Mouse (Mus musculus): ENCODE data around the gene Ggt1. TPM values are rescaled to one million over a fixed set of nuclear protein-coding genes. Genes with fewer than 3 reads are reported as not detected.

Gene Ggt1
- total RNA-seq, 2 experiments from 2014 or later, result 1.5 to 1.6 TPM

DNA sequence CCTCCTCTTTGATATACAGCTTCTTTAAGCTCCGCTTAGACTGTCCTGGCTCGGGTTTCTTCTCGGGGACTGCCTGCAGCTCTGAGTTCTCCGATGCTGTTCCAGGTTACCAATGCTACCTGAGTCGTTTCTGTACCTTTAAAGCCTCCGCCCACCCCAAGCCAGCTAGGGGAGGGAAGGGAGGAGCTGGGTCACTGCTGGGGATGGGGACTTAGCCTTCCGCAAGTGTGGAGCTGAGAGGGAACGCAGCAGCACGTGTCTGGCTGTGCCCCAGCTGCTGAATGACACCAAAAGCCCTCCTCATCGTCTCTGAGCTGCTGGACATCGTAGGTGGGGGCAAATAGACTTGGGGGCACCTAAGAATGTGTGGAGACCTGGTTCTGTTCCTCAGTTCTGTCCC is 7.0 kb downstream of the Ggt1 start:
- intact Hi-C loops (cut with DNase I), result no loop called here
- DNase-seq (ENCODE audit: low spot score in 2 of 2), result no peak

DNA sequence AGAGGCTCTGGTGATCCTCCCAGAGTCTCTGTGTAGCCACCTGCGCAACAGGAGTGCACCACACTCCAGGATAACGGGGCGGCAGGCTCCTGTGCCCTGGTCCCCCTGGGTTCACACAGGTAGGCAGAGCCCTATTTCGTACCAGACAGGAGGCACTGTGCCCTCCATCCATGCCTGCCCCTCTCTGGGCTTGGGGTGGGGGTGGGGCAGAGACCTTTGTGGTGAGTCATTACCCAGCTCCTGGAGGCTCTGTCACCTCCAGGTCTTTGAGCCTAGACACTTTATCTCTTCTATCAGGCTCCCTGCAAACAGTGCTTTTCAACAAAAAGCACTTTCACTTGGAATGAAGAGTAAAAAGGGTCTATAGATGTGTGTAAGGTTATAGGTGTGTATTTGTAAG is 7.4 kb downstream of the Ggt1 start:
- no peak for DNase-seq (ENCODE audit: low spot score in 2 of 2)
- intact Hi-C loops (cut with DNase I), result no loop called here

DNA sequence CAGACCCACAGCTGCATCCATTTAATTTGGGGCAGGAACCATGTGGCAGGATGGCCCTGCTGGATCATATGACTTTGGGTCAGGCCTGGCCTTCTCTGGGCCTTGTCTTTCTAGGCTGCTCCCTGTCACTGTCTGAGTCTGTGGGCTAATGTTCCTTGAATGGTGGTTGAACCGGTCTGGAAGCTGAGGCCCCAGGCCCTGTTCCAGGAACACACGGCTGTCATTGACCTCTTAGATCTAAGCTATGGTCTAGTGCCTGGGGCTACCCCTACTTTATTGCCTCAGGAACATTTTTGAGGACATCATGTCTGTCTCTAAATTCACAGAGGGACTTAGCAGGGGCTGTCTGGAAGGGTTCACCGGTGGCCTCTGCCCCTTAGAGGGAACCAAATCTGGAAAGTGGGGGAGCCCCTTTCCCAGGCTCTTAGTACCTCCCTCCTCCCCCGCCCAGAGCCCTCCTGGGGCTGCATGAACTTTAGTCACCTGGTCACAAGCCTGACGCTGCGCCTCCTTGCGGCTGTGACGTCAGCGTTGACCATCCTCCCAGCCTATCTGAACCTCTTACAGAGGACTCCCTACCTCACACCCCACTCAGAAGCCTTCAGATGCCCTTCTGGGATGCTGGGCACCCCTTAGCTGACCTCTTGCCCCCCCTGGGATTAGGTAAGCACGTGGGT is 9.7 kb downstream of the Ggt1 start:
- intact Hi-C loops (cut with DNase I), result no loop called here
- no peak for DNase-seq (ENCODE audit: low spot score in 2 of 2)

DNA sequence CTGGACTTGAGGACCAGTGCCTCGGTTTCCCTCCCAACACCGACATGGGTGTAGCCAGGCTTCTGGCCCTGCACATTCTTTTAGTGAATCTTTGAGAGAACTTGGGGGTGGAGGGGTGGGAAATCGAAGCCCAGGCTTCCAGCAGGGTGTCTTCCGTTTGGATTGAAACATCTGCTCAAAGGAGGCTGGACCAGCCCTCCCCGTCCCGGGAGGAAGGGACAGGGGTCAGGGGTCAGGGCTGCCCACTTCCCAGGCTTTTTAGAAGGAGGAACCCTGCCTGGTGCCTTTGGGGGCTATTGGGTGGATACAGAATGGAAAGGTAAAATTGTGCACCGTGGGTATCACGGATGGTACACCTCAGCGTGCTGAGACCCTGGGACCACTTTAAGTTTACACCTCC is 10.5 kb downstream of the Ggt1 start:
- intact Hi-C loops (cut with DNase I), result no loop called here
- no peak for DNase-seq (ENCODE audit: low spot score in 2 of 2)

DNA sequence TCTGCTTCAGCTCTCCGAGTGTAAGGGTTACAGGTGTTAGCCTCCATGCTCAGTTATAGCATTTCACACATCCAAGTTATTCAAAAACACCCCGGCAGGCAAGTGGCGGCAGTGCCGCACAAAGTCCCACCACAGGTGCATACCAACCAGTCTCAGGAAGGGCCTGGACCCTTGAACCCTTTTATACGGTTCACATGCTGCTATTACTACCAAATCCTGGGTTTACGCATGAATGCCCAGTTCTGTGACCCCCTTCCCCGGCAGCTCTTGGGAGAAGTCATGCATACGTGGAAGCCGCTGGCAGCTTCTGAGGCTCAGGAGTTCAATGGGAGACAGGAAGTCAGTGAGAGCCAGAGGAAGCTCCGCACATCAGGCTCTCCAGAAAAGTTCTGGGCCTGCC is 11.8 kb downstream of the Ggt1 start:
- intact Hi-C loops (cut with DNase I), result no loop called here
- no peak for DNase-seq (ENCODE audit: low spot score in 2 of 2)

DNA sequence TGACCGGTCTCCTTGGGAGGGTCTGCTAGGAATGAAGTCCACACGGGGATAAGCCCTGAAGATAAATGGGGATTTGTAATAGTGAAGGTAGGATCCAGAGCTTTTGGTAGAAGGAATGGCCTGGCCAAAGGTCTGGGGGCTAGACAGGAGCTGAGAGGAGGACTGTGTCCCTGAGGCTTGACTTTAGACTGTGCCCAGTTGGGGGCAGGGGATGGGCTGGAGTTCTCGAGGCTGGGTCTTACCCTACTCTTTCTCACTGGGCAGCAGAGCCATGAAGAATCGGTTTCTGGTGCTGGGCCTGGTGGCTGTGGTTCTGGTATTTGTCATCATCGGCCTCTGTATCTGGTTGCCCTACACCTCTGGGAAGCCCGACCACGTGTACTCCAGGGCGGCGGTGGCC is 12.6 kb downstream of the Ggt1 start:
- DNase-seq (ENCODE audit: low spot score in 2 of 2), result no peak

DNA sequence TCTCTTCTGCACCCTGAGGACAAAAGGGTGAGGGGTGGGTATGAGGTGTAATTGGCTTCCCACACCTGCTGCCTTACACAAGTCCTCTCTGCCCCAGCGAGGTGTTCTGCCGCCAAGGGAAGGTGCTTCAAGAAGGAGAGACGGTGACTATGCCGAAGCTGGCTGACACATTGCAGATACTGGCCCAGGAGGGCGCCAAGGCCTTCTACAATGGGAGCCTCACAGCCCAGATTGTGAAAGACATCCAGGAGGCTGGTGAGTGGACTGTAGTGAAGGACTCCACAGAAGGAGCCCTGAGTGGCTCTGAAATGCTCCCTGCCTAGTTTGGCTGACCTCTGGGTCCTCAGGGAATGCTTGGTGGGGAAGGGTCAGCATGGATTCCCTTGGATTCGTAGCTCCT is 17.7 kb downstream of the Ggt1 start:
- intact Hi-C loops (cut with DNase I), result no loop called here
- DNase-seq (ENCODE audit: low spot score in 2 of 2), result no peak

More for the DNA sequence above, 12.6 kb downstream of the Ggt1 start:
- intact Hi-C loops (cut with DNase I), result no loop called here

DNA sequence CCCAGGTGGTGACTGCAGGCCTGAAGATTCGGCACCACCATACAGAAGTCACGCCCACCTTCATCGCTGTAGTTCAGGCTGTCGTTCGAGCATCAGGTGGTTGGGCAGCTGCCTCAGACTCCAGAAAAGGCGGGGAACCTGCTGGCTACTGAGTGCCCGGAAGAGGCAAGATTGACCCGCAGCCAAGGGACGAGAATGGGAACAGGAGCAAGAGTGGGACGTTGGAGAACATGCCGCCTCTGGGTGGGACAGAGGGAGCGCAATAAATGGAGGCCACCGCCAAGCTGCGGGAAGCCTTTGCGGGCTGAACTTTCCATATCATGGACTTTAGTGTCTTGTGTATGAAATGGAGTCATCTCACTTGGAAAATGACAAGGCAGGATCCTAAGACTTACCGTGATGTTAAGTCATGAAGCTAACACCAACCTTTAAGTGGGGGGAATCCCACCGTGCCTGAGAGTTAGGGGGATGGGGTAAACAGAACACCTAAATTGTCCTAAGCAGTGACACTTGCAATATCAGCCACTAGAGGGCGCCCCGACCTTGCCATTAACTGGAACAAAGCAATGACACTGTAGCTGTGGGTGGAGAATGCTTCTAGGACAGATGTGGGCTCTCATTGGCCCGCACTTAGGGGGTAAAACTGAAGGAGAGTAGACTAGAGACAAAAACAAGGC is 24.6 kb downstream of the Ggt1 start:
- peak; percentile 93 to 94 for DNase-seq (ENCODE audit: low spot score in 2 of 2)
- intact Hi-C loops (cut with DNase I), result loop anchor here (1.0 to 10.0 kb wide), 5 partner anchors 49 to 366 kb away; partner anchors contain the start of gene Gm5134

DNA sequence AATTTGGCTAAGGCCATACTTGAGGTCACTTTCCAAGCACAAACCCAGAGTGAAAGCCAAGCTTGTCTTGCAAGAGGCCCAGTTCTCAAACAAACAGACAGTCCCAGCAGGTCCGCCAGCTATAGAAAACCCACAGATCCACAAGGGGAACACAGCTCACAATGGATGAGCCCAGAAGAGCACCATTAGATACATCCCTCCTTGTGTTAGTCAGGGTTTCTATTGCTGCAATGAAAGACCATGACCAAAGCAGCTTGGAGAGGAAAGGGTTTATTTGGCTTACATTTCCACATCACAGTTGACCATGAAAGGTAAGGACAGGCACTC is 25.1 kb downstream of the Ggt1 start:
- intact Hi-C loops (cut with DNase I), result loop anchor here (1.0 to 10.0 kb wide), 5 partner anchors 48 to 366 kb away; partner anchors contain the start of gene Gm5134
- no peak for DNase-seq (ENCODE audit: low spot score in 2 of 2)

DNA sequence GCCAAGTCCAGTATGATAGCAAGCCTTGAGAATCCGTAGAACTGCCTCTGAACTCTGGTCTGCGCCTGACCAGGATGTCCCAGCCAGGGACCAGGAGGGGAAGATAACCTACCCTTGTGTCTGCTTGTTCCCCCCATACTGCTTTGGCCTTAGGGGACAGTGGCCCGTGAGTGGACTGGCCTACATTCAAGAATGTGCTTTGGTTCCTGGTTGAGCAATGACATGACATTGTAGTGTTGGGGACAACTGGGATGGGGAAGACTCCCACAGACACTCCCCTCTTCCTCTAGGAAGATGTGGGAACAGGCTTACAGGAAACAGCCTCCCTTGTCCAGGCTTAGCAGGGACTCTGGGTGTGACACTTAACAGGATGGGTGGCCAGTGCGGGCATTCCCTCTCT is 26.4 kb downstream of the Ggt1 start:
- intact Hi-C loops (cut with DNase I), result loop anchor here (2.0 to 10.0 kb wide), 4 partner anchors 47 to 365 kb away; partner anchors contain the start of gene Gm5134
- DNase-seq (ENCODE audit: low spot score in 2 of 2), result no peak

DNA sequence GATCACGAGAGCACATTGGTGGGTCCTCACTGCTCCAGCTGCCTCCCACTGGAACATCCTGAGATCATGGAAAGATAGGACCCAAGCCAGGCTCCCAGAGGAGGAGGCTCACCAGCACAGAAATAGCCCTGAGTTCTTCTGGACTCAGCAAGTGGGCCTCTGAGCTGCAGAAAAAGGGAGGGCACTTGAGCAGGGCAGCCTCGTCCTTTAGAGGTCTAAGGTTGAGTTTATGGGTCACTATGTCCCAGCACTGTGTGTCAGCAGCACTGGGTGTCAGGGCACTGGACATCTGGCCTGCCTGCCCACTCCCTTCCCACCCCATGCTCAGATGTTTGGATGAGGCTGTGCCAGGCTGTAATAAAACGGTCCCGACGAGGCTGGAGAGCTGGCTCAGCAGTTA is 26.9 kb downstream of the Ggt1 start:
- intact Hi-C loops (cut with DNase I), result loop anchor here (5.0 to 10.0 kb wide), 3 partner anchors 116 to 364 kb away; partner anchors contain the start of gene Gm5134
- DNase-seq (ENCODE audit: low spot score in 2 of 2), result no peak

DNA sequence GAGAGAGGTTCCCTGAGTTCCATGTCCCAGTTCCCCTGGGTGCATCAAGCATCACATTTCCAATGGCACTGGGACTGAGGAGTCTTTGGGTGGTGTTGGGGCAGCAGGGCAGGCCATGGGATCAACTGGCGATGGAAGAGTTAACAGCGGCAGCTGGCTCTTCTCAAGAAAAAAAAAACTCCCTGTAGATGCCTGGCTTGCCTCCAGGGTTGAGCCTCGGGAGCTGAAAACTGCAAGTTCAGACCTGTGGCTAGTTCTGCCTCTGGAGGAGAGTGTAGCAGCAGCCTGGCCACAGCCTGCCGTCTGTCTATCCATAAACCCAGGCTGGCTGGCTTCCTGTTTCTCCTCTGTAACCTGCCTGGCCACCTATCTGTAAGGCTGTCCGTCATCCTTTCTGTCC is 27.7 kb downstream of the Ggt1 start, which contains the start of gene Ggt5:
Gene Ggt5 (plus strand): TSS at position 212 of the 400 bp plus-strand sequence.
- intact Hi-C loops (cut with DNase I), result loop anchor here (5.0 to 10.0 kb wide), 3 partner anchors 116 to 363 kb away; partner anchors contain the start of gene Gm5134
- peak; percentile 25 to 40 for DNase-seq (ENCODE audit: low spot score in 2 of 2)

DNA sequence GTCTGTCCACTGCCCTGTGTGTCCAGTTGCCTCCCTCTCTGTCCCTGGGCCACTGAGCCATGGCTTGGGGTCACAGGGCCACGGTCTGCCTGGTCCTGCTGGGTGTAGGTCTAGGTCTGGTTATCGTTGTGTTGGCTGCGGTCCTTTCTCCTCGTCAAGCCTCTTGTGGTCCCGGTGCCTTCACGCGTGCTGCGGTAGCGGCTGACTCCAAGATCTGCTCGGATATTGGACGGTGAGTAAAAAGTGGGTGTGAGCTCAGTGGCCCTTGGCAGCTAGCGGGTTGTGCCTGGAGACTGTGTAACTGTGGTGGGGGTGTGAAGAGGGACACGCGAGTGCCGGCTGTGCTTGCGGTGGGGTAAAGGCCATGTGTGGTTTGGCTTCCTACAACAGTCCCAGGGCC is 28.2 kb downstream of the Ggt1 start:
- no peak for DNase-seq (ENCODE audit: low spot score in 2 of 2)
- intact Hi-C loops (cut with DNase I), result loop anchor here (5.0 to 10.0 kb wide), 3 partner anchors 115 to 363 kb away; partner anchors contain the start of gene Gm5134

DNA sequence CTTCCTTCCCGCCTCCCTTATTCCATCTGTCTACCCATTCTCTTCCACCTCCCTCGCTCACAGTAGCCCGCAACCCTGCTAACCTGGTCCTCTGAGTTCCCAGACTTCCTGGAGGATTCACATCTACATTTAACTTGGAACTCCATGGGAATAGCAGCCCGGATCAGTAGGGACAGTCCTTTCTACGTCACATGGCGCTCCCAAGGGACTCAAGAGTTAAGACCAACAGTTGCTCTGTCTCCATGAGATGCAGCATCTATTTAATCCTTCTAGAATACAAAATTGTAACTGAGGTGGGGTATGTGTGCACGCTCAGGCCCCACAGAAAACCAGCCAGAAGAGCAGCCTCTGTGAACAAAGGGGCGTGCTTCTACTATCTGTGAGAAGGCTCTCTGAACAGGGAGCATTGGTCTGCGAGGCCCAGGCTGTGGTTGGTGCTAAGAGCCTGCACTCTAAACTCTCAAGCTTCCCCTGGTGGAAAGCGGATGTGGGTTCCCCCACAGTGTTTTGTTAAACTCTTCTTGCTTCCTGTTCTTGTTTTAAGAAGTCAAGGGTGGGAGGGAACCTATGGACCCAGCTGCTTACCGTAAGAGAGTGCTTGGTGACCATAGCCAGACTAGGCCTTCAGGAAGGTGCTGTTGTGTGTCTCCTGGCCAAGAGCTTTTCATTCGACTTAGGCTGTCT is 29.9 kb downstream of the Ggt1 start:
- DNase-seq (ENCODE audit: low spot score in 2 of 2), result peak; percentile 20 to 24
- intact Hi-C loops (cut with DNase I), result no loop called here

DNA sequence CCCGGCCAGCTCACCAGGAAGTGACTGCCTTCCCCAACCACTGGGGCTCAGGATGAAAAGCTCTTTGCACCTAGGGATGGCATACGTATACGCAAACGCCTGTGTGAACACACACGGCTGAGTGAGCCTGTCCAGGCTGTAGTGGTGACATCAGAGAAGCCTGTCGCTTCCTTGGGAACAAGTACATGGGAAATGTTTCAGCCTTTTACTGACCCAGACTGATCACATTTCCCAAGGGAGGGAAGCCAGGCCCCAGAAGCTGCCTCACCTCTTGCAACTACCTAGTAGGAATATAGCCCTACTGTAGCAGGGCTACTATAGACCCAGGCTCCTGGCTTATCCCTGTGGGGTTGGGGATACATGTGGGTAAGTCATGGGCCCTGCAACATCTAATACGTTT is 31.2 kb downstream of the Ggt1 start:
- no peak for DNase-seq (ENCODE audit: low spot score in 2 of 2)
- intact Hi-C loops (cut with DNase I), result no loop called here

DNA sequence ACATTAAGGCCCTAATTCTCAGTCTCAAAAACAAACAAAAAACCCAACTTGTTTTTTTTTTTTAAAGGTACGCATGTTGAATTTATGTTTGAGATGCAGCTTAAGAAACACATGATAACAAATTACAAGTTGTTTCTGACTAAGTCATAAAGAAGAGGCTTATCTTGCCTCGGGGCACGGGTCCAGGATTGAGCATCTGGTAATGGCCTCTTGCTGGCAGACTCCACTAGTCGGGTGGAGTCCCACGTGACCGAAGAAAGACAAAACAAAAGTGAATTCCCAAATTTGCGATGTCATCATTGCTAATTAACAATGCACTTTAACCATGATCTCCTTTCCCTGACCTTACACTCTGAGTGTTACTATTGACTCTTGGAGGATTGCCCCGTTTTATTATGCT is 34.6 kb downstream of the Ggt1 start:
- intact Hi-C loops (cut with DNase I), result no loop called here

DNA sequence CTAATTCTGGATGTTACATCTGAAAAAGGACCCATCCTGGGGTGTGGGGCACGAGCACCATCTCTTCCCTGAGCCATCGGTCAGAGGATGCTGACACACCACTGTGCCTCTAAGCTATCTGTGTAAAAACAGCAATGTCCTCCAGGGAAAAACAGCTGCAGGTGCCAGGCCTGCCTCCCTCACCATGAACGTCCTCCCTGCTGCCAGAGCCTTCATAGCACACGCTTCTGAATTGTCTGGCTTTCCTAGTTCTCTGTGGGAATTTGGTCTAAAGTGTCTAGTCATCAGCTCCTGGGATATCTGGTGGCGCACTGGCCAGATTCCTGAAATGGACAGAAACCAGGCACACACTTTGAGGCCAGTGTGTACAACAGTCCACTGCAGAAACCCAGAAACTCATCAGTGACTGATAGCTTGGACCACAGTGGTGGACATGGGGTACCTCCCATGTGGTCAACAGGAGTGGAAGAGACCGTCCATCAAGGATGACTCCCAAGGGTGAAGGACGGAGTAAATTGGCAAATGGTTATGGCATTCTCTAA is 38.9 kb downstream of the Ggt1 start:
- no peak for DNase-seq (ENCODE audit: low spot score in 2 of 2)
- intact Hi-C loops (cut with DNase I), result no loop called here

More for the DNA sequence above, 34.6 kb downstream of the Ggt1 start:
- DNase-seq (ENCODE audit: low spot score in 2 of 2), result no peak

DNA sequence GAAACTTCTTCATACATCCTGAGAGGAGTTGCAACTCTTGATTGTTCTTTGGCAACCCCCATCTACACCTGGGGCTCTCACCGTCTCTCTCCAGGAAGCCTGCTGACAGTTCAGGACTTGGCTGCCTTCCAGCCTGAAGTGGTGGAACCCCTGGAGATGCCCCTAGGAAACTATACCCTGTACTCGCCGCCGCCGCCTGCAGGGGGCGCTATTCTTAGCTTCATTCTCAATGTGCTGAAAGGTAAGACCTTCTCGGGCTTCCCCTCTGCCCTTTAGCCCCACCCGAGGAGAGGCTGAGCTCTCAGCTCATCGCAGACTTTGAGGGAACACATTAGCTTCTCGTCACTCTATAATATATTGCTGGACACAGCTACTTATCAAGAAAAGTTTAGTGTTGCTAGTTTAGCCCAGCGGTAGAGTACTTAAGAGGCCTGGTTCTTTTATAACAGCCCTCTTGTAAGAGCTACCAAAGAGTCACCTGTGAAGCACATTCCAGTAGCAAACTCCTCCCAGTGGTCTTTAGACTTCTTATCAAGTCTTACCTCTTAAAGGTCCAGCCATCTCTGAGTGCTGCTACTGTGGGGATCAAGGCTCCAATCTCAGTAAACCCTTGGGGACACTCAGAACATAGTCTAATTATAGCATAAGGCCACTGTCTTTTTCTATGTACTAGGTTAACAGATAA is 43.9 kb downstream of the Ggt1 start:
- no peak for DNase-seq (ENCODE audit: low spot score in 2 of 2)
- intact Hi-C loops (cut with DNase I), result no loop called here

DNA sequence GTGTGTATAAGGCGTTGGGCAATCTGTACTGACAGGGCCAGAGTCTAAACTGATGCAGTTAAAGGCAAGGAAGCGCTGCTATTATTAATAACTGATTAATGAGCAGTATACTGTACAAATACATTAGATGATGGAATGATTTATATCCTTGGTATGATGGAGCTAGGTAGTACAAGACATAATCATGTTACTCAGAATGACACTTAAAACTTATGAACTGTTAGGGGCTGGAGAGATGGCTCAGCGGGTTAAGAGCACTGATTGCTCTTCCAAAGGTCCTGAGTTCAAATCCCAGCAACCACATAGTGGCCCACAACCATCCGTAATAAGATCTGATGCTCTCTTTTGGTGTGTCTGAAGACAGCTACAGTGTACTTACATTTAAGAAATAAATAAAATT is 45.8 kb downstream of the Ggt1 start:
- DNase-seq (ENCODE audit: low spot score in 2 of 2), result no peak
- intact Hi-C loops (cut with DNase I), result no loop called here

DNA sequence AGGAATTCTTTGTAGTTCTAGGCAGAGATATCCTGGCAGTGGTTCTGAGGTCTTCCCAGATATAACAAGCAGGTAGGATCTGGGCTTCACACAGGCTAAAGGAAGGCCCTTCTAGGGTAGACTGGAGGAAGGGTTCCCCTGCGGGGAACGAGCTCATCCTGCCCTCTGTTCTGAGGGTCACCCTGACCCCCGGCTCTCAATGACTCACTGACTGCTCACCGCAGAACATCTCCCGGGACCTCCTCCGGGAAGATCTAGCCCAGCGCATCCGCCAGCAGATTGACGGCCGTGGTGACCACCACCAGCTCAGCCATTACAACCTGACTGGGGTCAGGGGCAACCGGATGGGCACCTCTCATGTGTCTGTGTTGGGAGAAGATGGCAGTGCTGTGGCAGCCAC is 47.6 kb downstream of the Ggt1 start:
- intact Hi-C loops (cut with DNase I), result no loop called here
- DNase-seq (ENCODE audit: low spot score in 2 of 2), result no peak

Measured in left cerebral cortex, postnatal 14 days (tissue).